Mouse (Mus musculus) heart, adult 2 months (tissue): ENCODE results near the gene Elmo2.

ENCODE experiments used
- CTCF ChIP-seq: fragments of 200-600 bp; IDR thresholded peaks from 2 replicates; pipeline ENCODE4 v1.8.1; 2022; ENCODE audit warnings: antibody characterized with exemption, mild to moderate bottlenecking, moderate library complexity
- EP300 ChIP-seq: fragments of 200-500 bp; IDR thresholded peaks from 2 replicates; pipeline ENCODE4 v1.6.1; 2011; ENCODE audit warnings: low read depth, low read length, control low read depth; ENCODE audit not compliant: insufficient read depth
- POLR2A ChIP-seq: fragments of 200-500 bp; IDR thresholded peaks from 2 replicates; pipeline ENCODE4 v1.6.1; 2011; ENCODE audit warnings: mild to moderate bottlenecking, low read depth, low read length, control low read depth; ENCODE audit not compliant: insufficient read depth

DNA sequence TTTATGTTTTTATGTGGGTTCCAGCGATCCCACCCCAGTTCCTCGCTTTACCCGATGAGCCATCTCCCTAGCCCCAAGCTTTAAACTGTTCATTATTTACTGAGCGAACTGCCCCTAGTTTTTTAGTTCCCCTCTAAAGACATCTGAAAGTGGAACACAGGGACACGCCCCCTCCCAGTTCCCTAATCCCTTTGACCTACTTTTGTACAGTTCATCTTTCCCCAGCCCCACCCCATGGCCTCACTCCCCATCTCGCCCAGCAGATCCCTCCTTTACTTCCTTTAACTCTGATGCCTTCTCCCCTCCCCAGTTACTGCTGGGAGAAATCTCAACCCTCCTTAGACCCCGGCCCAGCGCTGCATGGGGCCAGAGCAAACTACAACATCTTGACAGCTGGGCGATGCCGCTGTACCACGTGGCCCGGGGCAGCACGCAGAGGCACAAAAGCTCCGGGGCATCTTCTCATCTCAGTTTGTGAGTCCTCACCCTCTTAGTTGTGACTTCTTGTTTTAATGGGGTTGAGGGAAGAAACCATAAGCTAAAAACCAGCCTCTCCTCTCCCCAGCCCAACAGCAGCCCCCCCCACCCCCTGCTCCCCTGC, 6.4 kb upstream of the Elmo2 start:
- TF ChIP-seq CTCF = no peak
- no peak for TF ChIP-seq POLR2A
- no peak for TF ChIP-seq EP300
